Mouse (Mus musculus) midbrain, postnatal 0 days (tissue): ENCODE results near the gene Arl5c. TPM values are rescaled to one million over a fixed set of nuclear protein-coding genes. Genes with fewer than 3 reads are reported as not detected.

Experiments used
- ATAC-seq: fragments of 200-750 bp; cut with Nextera tagmentation; 2 replicates; pipeline ENCODE4 v1.8.0; 2017; ENCODE audit warnings: moderate number of reproducible peaks, mild to moderate bottlenecking, moderate TSS enrichment, moderate library complexity; ENCODE audit not compliant: low FRiP score
- DNase-seq: peaks from one replicate; pipeline ENCODE4 v3.0.0-alpha.2; 2015; ENCODE audit warnings: low spot score
- H3K27ac ChIP-seq: fragments of 300-500 bp; sonication (generic); 2 replicates; pipeline ENCODE4 v1.5.1; 2014; ENCODE audit warnings: low read depth, mild to moderate bottlenecking, low read length, mixed read lengths
- H3K27me3 ChIP-seq: fragments of 300-500 bp; sonication (generic); 2 replicates; pipeline ENCODE4 v1.6.1; 2014; ENCODE audit warnings: low read length, control low read depth, mixed read lengths; ENCODE audit not compliant: insufficient read depth
- H3K36me3 ChIP-seq: fragments of 300-500 bp; sonication (generic); 2 replicates; pipeline ENCODE4 v1.6.1; 2014; ENCODE audit warnings: low read length, control low read depth, mixed read lengths; ENCODE audit not compliant: insufficient read depth
- H3K4me1 ChIP-seq: fragments of 300-500 bp; sonication (generic); 2 replicates; pipeline ENCODE4 v1.6.1; 2014; ENCODE audit warnings: mild to moderate bottlenecking, control low read depth, antibody characterized with exemption, low read length, mixed read lengths; ENCODE audit not compliant: insufficient read depth
- H3K4me2 ChIP-seq: fragments of 300-500 bp; sonication (generic); 2 replicates; pipeline ENCODE4 v1.6.1; 2014; ENCODE audit warnings: low read depth, mild to moderate bottlenecking, low read length, mixed read lengths; ENCODE audit not compliant: poor library complexity, severe bottlenecking
- H3K4me3 ChIP-seq: fragments of 300-500 bp; sonication (generic); 2 replicates; pipeline ENCODE4 v1.5.1; 2014; ENCODE audit warnings: low read depth, mild to moderate bottlenecking, low read length, moderate library complexity
- H3K9ac ChIP-seq: fragments of 300-500 bp; sonication (generic); replicated peaks from 2 replicates; pipeline ENCODE4 v1.6.1; 2014; ENCODE audit warnings: mild to moderate bottlenecking, low read length, moderate library complexity, mixed read lengths; ENCODE audit not compliant: poor library complexity, severe bottlenecking
- H3K9me3 ChIP-seq: fragments of 300-500 bp; sonication (generic); 2 replicates; pipeline ENCODE4 v1.6.1; 2016; ENCODE audit warnings: low read length, control low read depth
- CTCF ChIP-seq: IDR thresholded peaks from 2 replicates; pipeline ENCODE4 v1.5.1; 2016; ENCODE audit warnings: antibody characterized with exemption, mild to moderate bottlenecking
- WGBS: fragments of 180-500 bp; shearing (Covaris S2); extraction: QIAGEN DNeasy Blood & Tissue Kit; methylation state at CpG from one replicate; pipeline ENCODE4 v1.1.7; 2014; 5-methylcytosine and 5-hydroxymethylcytosine counted together
- polyA plus RNA-seq: library from polyadenylated mRNA; unstranded; fragments of >200 nt; fragmentation: Nextera tagmentation; extraction: Ambion mirVana; gene quantifications from 2 replicates; pipeline ENCODE4 v1.2.1, GENCODE M21; 2015
- total RNA-seq: library from RNA; depleted of rRNA; stranded (reverse); fragments of >200 nt; gene quantifications from 2 replicates; pipeline ENCODE4 v1.2.3, GENCODE M21; 2014

Gene Arl5c
- total and polyA plus RNA-seq, 2 experiments from 2014 or later: 1.1 to 2.9 TPM

GRCm38 (mm10) chr11:98018222-98018621 is 22.2 kb upstream of the Arl5c start:
- no peak overlapping the region for H3K27ac ChIP-seq
- peak overlapping the region; percentile 24; the same call in 1 of the 2 replicates for H3K9ac ChIP-seq
- H3K4me3 ChIP-seq: no peak overlapping the region
- 0 out of 2 replicates have a peak, but pooled peaks have one; percentile 1 for TF ChIP-seq CTCF
- no peaks in the 10 kb centered on the region for H3K27me3 ChIP-seq
- ATAC-seq: no peak
- H3K9me3 ChIP-seq: no peaks in the 10 kb centered on the region
- H3K4me2 ChIP-seq: no peak overlapping the region
- no peak for DNase-seq
- peaks cover 38% of the 10 kb centered on the region for H3K36me3 ChIP-seq
- 65% methylated on average over 6 of the region's 6 CpGs for WGBS
- peaks cover 16% of the 10 kb centered on the region; the same call in 1 of the 2 replicates for H3K4me1 ChIP-seq

DNA sequence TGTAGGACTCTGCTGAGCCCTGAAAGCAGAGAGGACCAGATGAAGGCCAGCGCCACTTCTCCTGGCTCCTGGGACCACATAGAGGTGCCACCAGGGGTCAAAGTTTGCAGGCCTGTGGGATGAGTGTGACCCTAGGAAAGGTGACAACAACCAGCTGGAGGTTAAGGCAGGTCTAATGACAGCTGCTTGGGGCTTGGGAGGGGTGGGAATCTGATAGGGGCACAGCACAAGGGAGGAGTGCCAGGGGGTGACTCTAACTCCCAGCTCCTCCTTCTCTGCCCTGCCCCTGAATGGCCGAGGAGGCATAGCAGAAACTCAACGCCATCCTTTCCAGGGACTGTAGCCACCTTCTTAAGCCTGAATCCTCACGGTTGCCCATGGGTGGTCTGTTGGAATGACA is 20.8 kb upstream of the Arl5c start:
- DNase-seq: no peak
- Histone ChIP-seq H3K9me3 (no peaks in the 10 kb centered on the region), H3K27me3 (no peaks in the 10 kb centered on the region), H3K4me1 (peaks cover 15% of the 10 kb centered on the region; the same call in 1 of the 2 replicates), H3K4me2 (no peak overlapping the region), H3K9ac (no peak overlapping the region), H3K36me3 (peaks cover 46% of the 10 kb centered on the region), H3K27ac (no peak overlapping the region), H3K4me3 (no peak overlapping the region)
- ATAC-seq: no peak
- WGBS: 65% methylated on average over 4 of the region's 4 CpGs
- TF ChIP-seq CTCF: no peak

- no peak overlapping the region for H3K27ac ChIP-seq
- H3K4me2 ChIP-seq: no peak overlapping the region
- ATAC-seq (no peak), DNase-seq (no peak)
- no peaks in the 10 kb centered on the region for H3K27me3 ChIP-seq
- H3K36me3 ChIP-seq: peaks cover 51% of the 10 kb centered on the region
- peaks cover 15% of the 10 kb centered on the region; the same call in 1 of the 2 replicates for H3K4me1 ChIP-seq
- no peak overlapping the region for H3K4me3 ChIP-seq
- H3K9ac ChIP-seq: no peak overlapping the region
- H3K9me3 ChIP-seq: no peaks in the 10 kb centered on the region
- TF ChIP-seq CTCF: no peak
- 93% methylated on average over 5 of the region's 5 CpGs for WGBS
Observed at GRCm38 (mm10) chr11:98016177-98016576, 20.2 kb upstream of the Arl5c start.

DNA sequence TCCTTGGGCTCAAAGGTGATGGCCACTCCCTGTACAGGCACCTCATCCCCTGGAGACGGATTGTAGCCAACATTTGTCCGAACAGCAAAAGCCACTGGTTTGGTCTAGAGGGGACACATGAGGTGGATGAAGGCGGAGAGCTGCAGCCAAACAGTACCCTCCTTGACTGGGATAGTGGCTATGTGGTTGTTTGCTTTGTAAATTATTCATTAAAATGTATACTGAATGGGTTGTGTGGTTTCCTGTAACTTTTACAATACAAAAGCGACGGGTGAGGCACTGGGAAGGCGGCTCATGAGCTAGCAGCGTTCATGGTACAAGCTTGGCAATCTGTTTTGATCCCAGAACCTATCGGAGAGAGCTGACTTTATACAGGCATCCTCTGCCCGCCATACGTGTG is 16.9 kb upstream of the Arl5c start:
- Histone ChIP-seq H3K4me1 (no peaks in the 10 kb centered on the region), H3K36me3 (peaks cover 71% of the 10 kb centered on the region), H3K4me3 (no peak overlapping the region), H3K9ac (no peak overlapping the region), H3K4me2 (no peak overlapping the region), H3K27me3 (no peaks in the 10 kb centered on the region), H3K27ac (no peak overlapping the region), H3K9me3 (no peaks in the 10 kb centered on the region)
- no peak for TF ChIP-seq CTCF
- ATAC-seq: no peak
- 87% methylated on average over 10 of the region's 10 CpGs for WGBS
- DNase-seq: no peak

DNA sequence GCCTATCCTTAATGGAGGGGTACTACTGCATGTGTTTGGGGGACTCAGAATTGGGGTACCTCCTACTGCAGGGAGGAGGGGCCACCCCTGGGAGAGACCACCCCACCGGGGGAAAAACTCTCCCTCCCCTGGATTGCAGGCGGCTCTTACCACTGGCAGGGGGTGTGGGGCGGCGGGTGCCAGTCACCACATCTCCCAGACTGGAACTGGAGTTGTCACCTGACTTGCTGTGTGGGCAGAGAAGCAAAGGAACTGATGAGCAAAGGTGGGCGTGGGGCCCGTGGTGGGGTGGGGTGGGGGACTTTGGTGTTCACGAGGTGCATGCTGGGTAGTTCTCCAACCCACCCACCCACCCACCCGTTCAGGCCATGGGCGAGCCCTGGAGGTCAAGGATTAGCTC is 15.7 kb upstream of the Arl5c start:
- Histone ChIP-seq H3K27ac (no peak overlapping the region), H3K4me1 (no peaks in the 10 kb centered on the region), H3K9ac (no peak overlapping the region), H3K27me3 (no peaks in the 10 kb centered on the region), H3K36me3 (peaks cover 68% of the 10 kb centered on the region), H3K9me3 (no peaks in the 10 kb centered on the region), H3K4me3 (no peak overlapping the region), H3K4me2 (no peak overlapping the region)
- ATAC-seq: no peak
- 59% methylated on average over 4 of the region's 9 CpGs for WGBS
- no peak for DNase-seq
- no peak for TF ChIP-seq CTCF

GRCm38 (mm10) chr11:98008087-98008486 is 12.1 kb upstream of the Arl5c start:
- H3K36me3 ChIP-seq: peaks cover 67% of the 10 kb centered on the region

More at GRCm38 (mm10) chr11:98008087-98008486, 12.1 kb upstream of the Arl5c start:
- no peak overlapping the region for H3K4me3 ChIP-seq
- H3K9me3 ChIP-seq: no peaks in the 10 kb centered on the region
- ATAC-seq: no peak
- H3K27ac ChIP-seq: no peak overlapping the region
- TF ChIP-seq CTCF: no peak
- H3K4me1 ChIP-seq: no peaks in the 10 kb centered on the region
- H3K9ac ChIP-seq: no peak overlapping the region
- DNase-seq: no peak
- no peak overlapping the region for H3K4me2 ChIP-seq
- no peaks in the 10 kb centered on the region for H3K27me3 ChIP-seq
- WGBS: 84% methylated on average over 11 of the region's 11 CpGs
